Mouse (Mus musculus) layer of hippocampus, adult 18-20 months (tissue): ENCODE measurements around the gene Mrpl24. TPM values are rescaled to one million over a fixed set of nuclear protein-coding genes. Genes with fewer than 3 reads are reported as not detected.
"Not testable (repeated sequence)": the region's sequence is repeated elsewhere in the genome, so short reads cannot be mapped to it uniquely, and the experiment has no call there.

Experiments
- DNase-seq, 2 experiments: peaks; one replicate each; pipeline ENCODE4 v3.0.0; 2022; ENCODE audit warnings: low spot score in 2 of 2
- long read RNA-seq: library from polyadenylated mRNA; stranded (forward); transcript quantifications from one replicate; pipeline ENCODE4 v2.0.0, GENCODE M21; 2021
- total RNA-seq, 2 experiments: library from RNA; stranded (reverse); gene quantifications; 2 replicates each; pipeline ENCODE4 v1.2.3; 2021

Mrpl24 gene
- 10 to 100 TPM; 52.3 to 55.2 TPM for total RNA-seq
- long read RNA-seq, transcript Mrpl24-202 (6 exons, 1,339 nt): major isoform, 15 of 43 reads
- long read RNA-seq, partial matches to known transcripts: 0 of 43 reads
- long read RNA-seq, other reads (novel, unspliced or antisense): 26 of 43 reads

DNA sequence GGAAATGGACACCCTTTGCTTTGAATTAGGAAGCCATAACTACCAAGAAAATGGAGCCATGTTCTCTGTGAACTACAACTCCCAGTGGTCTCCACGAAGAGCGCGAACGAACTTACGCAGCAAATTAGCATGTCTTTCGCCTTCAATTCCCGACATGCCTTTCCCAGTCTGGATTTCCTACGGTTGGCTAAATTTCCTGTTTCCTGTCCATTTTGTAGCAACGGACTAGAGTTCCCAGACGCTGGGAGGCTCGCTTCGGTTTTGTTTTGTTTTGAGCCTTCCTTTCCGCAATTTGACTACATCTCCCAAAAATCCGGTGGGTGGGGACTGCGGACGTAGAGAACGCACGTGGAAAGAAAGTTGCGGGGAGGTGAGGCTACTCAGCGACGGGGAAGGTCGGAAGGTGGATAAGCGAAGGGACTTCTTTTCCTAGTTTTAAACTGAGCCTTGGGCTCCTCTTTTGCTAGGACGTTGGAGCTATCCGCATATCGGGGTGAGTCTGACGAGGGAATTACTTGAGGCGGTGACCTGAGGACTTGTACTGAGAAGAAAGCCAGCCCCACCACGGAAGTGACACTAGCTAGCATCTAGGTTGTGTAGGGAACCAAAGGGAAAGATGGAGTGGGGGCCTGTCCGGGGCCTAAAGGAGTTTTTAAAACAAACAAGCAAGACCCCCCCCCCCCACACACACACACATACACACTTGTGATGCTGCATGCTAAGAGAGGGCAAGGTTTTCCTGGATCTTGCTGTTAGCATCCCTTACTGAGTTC, at the start of gene Mrpl24:
Gene Mrpl24 (plus strand): TSS at position 171 of the 773 bp plus-strand sequence.
- DNase-seq: peak; percentile 88 to 95

DNA sequence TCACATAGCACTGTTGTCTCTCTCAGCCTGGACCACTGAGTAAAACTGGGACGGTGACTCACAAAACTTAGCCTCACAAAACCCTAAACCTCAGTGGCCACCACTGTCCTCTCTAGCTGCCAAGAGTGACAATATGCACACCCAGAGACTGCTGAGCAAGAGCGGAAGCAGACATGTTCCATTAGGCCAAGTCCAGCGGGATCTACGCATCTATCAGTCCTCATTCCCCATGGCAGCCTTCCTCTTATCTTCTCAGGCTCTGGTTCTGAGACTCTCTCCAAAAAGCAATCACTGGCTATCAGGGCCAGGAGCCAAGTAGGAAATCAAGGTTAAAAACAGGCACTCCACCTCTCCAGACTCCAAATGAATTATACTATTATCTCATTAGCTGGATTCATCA, 41.6 kb upstream of the Mrpl24 start:
- no peak for DNase-seq

GRCm38 (mm10) chr3:87884291-87884690, 35.0 kb upstream of the Mrpl24 start:
- no peak for DNase-seq

GRCm38 (mm10) chr3:87884708-87885251, 34.5 kb upstream of the Mrpl24 start:
- peak; percentile 20 to 34 for DNase-seq

DNA sequence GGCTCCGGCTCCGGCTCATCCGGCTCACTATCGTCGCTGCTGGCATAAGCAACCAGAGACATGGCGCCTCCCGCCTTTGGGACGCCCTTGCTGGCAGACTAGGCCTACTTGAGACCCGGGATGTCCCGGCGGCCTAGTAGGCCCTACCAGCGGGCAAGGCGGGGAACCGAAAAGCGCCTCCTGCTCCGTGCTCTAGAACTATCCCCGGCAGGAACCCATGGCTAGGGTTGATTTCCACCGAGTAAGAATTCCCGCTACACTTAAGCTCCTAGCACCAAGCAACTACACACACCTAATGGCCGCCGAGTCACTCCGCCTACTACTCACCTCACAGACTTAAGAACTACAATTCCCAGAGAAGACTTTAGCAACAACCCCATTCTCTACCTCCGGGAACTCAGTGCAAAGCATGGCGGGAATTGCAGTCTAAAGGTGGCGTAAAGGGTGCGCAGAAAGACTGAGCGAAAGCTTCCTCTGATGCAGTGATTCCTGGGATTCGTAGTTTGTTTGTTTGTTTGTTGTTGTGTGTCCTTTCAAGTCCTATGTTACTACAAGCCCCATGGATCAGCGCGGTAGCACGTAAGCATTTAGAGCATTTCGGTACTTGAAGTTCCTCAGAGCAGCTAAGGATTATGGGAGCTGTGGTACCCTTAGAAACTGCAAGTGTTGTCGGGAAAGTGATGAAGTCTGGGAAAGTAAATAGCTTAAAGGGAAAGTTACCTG, 33.9 kb upstream of the Mrpl24 start, which contains the start of gene Prcc:
Gene Prcc (minus strand): TSS at position 328 of the 723 bp plus-strand sequence.
- DNase-seq: peak; percentile 94 to 98

DNA sequence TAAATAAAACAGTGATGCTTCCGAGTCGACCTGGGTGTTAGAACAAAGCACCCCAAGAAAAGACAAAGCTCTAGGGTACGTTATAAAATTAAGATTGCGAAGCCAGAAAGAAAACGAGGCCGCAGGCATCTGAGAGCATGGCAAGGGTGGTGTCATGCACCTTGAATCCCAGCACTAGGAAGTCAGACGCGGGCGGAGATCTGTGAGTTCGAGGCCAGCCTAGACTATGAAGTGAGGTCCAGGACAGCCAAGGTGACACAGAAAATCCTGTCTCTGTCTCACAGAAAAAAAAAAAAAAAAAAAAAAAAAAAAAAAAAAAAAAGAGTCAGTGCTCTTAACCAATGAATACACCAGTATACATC, 33.3 kb upstream of the Mrpl24 start:
- DNase-seq: no peak

DNA sequence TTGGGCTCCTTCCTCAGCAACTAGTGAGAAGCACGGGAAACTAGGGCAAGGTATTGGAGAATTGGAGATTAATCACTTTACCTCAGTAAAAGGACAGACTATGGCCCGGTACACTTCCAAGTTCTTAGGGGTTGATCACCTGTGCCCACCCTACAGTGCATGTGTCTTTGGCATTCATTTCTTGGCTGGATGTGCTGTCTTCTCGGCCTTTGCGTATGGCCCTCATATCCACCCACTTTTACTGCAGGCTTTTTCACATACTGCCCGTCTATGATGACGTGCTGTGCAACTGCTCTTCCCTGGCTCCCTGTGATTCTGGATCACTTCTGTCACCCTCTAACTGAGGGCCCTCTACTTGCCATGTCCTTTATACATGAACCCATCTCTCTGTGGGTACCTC, 32.9 kb upstream of the Mrpl24 start:
- DNase-seq: no peak

DNA sequence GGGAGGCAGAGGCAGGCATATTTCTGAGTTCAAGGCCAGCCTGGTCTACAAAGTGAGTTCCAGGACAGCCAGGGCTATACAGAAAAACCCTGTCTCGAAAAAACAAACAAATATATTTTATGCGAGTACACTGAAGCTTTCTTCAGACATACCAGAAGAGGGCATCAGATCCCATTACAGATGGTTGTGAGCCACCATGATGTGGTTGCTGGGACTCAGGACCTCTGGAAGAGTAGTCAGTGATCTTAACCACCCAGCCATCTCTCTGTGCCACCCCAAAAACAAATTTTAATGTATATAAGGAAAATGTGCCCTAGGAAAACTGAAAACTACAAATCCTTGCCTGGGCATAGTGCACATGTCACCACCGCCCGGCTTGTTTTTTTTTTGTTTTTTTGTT, 31.9 kb upstream of the Mrpl24 start:
- DNase-seq: not testable (repeated sequence)

- no peak for DNase-seq
These were observed 27.8 kb upstream of the Mrpl24 start for GRCm38 (mm10) chr3:87891481-87891880.

DNA sequence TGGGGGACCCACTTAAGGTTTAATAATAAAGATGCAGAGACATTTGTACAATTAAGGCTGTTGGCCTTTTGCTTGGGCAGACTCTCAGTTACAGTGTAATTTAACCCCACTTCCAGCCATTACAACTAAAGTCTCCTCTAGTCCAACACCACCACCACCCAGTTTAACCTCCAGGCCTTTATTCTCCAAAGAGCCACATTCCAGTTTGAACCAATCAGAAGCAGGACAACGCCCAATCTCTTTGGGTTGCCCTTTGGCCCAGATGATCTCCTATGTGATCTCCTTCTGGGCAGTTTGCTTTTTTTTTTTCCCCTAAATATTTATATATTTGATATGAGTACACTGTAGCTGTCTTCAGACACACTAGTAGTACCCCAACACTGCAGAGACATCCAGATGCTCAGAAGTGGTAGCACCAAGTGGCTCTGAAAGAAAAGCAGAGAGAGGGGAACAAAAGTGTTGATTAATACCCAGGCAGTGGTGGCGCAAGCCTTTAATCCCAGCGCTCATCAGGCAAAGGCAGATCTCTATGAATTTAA, 25.9 kb upstream of the Mrpl24 start:
- DNase-seq: no peak

GRCm38 (mm10) chr3:87899266-87899665, 20.0 kb upstream of the Mrpl24 start:
- DNase-seq: no peak

DNA sequence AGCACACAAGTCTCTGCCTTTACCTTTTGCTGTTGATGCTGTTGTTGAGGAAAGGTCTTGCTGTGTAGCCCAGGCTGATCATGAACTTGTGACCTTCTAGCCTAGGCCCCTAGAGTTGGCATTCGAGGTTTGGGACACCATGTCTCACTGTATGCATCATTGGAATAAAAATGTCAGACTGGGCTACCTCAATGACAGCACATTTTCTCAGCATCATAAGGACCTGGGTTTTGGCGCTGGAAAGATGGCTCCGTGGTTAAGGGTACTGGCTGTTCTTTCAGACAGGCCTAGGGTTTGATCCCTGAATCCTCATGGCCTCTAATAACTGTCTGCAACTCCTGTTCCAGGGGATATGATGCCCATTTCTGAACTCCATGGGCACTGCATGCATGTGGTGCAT, 19.5 kb upstream of the Mrpl24 start:
- no peak for DNase-seq

DNA sequence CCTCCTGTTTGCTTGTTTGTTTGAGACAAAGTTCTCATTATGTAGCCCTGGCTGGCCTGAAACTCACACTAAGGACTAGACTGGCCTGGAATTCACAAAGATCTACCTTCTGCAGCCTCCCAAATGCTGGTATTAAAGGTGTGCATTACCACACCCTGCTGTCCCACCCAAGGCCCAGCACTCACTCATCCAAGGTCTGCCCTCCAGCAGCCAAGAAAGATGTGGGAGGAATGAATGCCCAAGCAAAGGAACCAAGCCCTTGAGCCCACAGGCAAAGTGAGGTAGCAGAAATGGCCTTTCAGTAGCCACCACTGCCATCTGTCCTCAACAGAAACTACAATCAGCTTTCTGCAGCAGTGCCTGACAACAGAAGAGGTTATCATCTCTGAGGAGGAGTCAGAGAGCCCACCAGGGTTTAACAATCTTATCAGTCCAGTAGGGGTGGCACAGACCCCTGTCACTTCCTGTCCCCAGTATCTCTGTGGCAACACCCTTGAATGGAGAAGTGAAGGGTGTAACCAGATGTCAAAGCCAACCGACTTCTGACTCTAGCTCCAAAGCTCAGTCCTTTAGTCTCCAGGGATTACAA, 18.2 kb upstream of the Mrpl24 start:
- no peak for DNase-seq

- DNase-seq: not testable (repeated sequence)
These were observed 17.3 kb upstream of the Mrpl24 start for GRCm38 (mm10) chr3:87901959-87902358.

DNA sequence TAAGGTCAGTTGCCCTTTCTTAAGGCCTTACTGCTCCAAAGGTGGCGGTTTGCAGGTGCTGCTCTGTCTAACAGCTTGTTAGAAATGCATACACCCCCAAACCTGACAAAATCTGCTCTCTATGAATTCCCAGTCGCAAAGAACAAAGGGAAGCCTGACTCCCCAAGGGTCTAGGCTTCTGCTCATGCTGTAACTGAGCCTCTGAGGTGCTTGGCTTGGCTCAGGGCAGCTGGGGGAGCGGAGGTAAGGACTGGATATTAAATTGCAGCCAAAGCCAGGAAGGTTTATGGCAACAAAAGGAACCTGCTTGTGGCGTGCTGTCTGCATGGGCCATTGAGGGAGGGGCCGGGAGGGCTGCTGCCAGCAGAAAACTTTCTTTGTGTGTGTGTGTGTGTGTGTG, 15.5 kb upstream of the Mrpl24 start:
- no peak for DNase-seq

DNA sequence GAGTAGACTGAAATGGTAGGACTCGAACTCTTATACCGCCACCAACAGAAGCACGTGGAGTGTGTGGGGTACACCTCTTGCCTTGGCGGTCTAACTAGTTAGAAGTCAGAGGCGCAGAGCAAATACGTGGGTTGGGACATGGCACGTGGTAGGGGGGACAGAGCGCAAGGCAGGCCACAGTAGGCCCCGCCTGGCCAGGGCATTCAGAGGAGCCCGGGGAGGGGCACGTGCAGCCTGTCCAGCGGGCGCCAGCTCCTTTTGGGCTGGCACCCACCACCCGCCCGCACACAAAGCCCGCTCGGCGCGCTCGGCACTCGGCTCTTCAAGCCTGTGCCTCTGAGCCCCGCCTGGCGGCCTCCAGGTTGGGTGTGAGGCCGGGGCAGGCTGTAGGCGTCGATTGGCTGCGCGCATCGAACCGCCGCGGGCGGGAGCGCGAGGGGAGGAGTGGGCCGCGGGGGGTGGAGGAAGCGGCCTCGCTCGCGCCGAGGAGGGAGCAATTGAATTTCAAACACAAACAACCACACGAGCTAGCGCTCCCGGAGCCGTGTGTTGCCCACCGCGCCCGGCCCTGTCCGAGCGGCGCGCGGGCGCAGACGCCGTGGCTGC, 13.3 kb upstream of the Mrpl24 start, which contains the start of gene Hdgf:
Gene Hdgf (plus strand): TSS at position 442 of the 606 bp plus-strand sequence.
- peak; percentile 92 to 95 for DNase-seq

DNA sequence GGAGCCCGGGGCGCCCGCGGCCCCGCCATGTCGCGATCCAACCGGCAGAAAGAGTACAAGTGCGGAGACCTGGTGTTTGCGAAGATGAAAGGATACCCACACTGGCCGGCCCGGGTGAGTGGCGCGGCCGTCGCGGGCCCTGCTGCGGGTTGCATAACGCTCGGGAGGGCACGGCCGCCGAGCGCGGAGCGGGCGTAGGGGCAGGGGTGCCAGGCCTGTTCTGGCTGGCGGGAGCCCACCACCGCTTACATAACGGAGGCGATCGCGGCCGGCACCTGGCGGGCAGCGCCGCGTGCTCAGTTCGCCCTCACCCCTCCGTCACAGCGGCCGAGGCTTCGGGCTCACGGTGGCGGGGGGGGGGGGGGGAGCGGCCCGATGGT, 12.7 kb upstream of the Mrpl24 start:
- DNase-seq: peak in 1 of 2 experiments; percentile 57

DNA sequence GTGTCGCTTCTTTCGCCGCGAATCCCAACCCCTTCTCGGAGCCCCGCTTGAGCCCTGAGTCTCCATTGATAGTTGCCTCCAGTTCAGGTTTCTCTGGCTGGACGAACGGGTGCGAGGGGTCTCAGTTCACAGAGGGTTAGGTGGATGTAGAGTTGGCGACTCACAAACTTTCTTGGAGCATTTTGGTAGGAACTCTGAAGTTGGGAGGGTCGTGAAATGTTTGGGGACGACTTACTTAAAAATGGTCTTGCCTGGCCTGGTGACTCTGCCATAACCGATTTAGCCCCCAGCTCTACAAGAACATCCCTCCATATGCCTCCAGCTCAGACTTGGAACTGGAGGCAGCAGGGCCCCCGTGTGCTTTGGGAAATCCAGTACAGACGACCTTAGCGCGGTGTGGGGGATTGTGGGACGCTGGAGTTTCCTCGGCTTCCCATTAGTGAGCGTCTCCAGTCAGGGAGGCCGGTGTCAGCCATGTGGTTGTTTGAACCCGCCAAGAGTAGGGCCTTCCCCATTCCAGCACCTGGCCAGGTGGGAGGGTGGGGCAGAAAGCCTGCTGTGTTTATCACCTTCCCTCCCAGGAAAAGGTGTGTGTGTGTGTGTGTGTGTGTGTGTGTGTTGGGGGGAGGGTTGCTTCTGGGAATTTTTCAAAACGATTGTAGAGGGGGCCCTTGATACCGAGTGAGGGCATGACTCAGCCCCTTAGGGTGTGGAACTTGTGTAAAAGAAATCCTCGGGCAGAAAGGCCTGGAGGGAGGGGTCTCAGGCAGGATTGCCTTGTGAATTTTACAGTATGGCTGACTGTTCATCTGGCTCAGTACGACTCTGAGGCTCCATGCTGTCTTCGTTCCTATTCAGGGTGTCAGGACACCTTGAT, 12.1 kb upstream of the Mrpl24 start:
- DNase-seq: peak in 1 of 2 experiments; percentile 48

DNA sequence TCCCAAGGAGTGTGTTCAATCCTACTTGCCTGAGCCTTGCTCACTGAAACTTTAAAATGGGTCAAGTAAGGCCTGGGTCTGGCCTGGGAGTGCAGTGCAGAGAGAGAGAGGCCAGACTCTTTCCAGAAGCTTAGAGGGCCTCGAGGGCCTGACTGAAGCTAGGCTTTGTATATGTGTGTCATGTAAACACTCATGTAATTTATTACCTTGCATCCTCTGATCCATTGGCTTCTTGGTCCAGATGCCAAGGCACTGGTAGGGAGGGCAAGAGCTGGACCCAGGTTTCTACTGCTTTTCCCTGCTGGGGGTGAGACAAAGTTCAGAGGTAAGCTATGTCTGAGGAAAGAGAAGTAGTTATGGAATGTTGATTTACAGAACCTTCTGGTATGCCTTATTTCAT, 11.4 kb upstream of the Mrpl24 start:
- DNase-seq: no peak

- no peak for DNase-seq
These were observed 9.9 kb upstream of the Mrpl24 start for GRCm38 (mm10) chr3:87909381-87909780.
